Mouse (Mus musculus) kidney, postnatal 0 days (tissue): ENCODE results near the gene Gk5. TPM values are rescaled to one million over a fixed set of nuclear protein-coding genes. Genes with fewer than 3 reads are reported as not detected.
"Not testable (repeated sequence)": the region's sequence is repeated elsewhere in the genome, so short reads cannot be mapped to it uniquely, and the experiment has no call there.

Source experiments
- ATAC-seq: fragments of 200-750 bp; cut with Nextera tagmentation; replicated peaks from 2 replicates; pipeline ENCODE4 v1.8.0; 2017; ENCODE audit warnings: low read depth, moderate number of reproducible peaks, moderate TSS enrichment, moderate library complexity; ENCODE audit not compliant: low FRiP score
- DNase-seq: peaks from one replicate; pipeline ENCODE4 v3.0.0-alpha.2; 2016; ENCODE audit warnings: low spot score
- H3K27ac ChIP-seq: fragments of 300-500 bp; sonication (generic); 2 replicates; pipeline ENCODE4 v1.5.1; 2014; ENCODE audit warnings: mild to moderate bottlenecking
- H3K27me3 ChIP-seq: fragments of 300-500 bp; sonication (generic); 2 replicates; pipeline ENCODE4 v1.6.1; 2014; ENCODE audit warnings: low read length, mixed read lengths; ENCODE audit not compliant: insufficient read depth
- H3K36me3 ChIP-seq: fragments of 300-500 bp; sonication (generic); 2 replicates; pipeline ENCODE4 v1.6.1; 2014; ENCODE audit warnings: low read length, mixed read lengths; ENCODE audit not compliant: insufficient read depth
- H3K4me1 ChIP-seq: fragments of 300-500 bp; sonication (generic); replicated peaks from 2 replicates; pipeline ENCODE4 v1.6.1; 2014; ENCODE audit warnings: antibody characterized with exemption, low read length, mixed read lengths; ENCODE audit not compliant: insufficient read depth
- H3K4me2 ChIP-seq: fragments of 300-500 bp; sonication (generic); 2 replicates; pipeline ENCODE4 v1.6.1; 2014; ENCODE audit warnings: mild to moderate bottlenecking, low read length, moderate library complexity, mixed read lengths
- H3K4me3 ChIP-seq: fragments of 300-500 bp; sonication (generic); replicated peaks from 2 replicates; pipeline ENCODE4 v1.5.1; 2014; ENCODE audit warnings: low read depth, low read length
- H3K9ac ChIP-seq: fragments of 300-500 bp; sonication (generic); 2 replicates; pipeline ENCODE4 v1.6.1; 2014; ENCODE audit warnings: low read depth, low read length
- H3K9me3 ChIP-seq: fragments of 300-500 bp; sonication (generic); replicated peaks from 2 replicates; pipeline ENCODE4 v1.6.1; 2016; ENCODE audit warnings: low read length, inconsistent platforms, mixed read lengths
- CTCF ChIP-seq: IDR thresholded peaks from 2 replicates; pipeline ENCODE4 v1.5.1; 2016; ENCODE audit warnings: antibody characterized with exemption, low read depth, mild to moderate bottlenecking, moderate library complexity
- WGBS: fragments of 180-500 bp; shearing (Covaris S2); extraction: QIAGEN DNeasy Blood & Tissue Kit; methylation state at CpG from one replicate; pipeline ENCODE4 v1.1.7; 2014; 5-methylcytosine and 5-hydroxymethylcytosine counted together
- polyA plus RNA-seq: library from polyadenylated mRNA; unstranded; fragments of >200 nt; fragmentation: Nextera tagmentation; extraction: Ambion mirVana; gene quantifications from 2 replicates; pipeline ENCODE4 v1.2.1, GENCODE M21; 2015

Gene Gk5
- 5.4 and 5.9 TPM in 2 replicates for polyA plus RNA-seq

GRCm38 (mm10) chr9:96118861-96119772, at the start of gene Gk5:
Gene Gk5 (plus strand): TSS chr9:96119362.
- peak; percentile 98 for ATAC-seq
- TF ChIP-seq CTCF = no peak
- no peaks in the 10 kb centered on the region for H3K27me3 ChIP-seq
- peak within 1 kb of the TSS; percentile 42; the same call in 1 of the 2 replicates for H3K27ac ChIP-seq
- no peaks in the 10 kb centered on the region for H3K9me3 ChIP-seq
- no peaks in the 10 kb centered on the region for H3K36me3 ChIP-seq
- WGBS = under 1% methylated on average over 76 of the region's 76 CpGs
- no peaks in the 10 kb centered on the region; the same call in 1 of the 2 replicates for H3K4me1 ChIP-seq
- peak within 1 kb of the TSS; percentile 76 for H3K9ac ChIP-seq
- peak within 1 kb of the TSS; percentile 84 for H3K4me2 ChIP-seq
- peak within 1 kb of the TSS; percentile 71 for H3K4me3 ChIP-seq
- peak; percentile 98 for DNase-seq

- no peaks in the 10 kb centered on the region for H3K9me3 ChIP-seq
- H3K36me3 ChIP-seq = no peaks in the 10 kb centered on the region
- no peak for DNase-seq
- no peak for ATAC-seq
- no peak overlapping the region for H3K4me2 ChIP-seq
- H3K27ac ChIP-seq = no peak overlapping the region
- H3K4me3 ChIP-seq = no peak overlapping the region
- no peaks in the 10 kb centered on the region for H3K27me3 ChIP-seq
- no peak overlapping the region for H3K9ac ChIP-seq
- 90% methylated on average over 13 of the region's 13 CpGs for WGBS
- TF ChIP-seq CTCF = no peak
- no peaks in the 10 kb centered on the region for H3K4me1 ChIP-seq
Measured at GRCm38 (mm10) chr9:96078752-96079315, 40.3 kb upstream of the Gk5 start.

- Histone ChIP-seq H3K9ac (no peak overlapping the region), H3K27me3 (no peaks in the 10 kb centered on the region), H3K27ac (no peak overlapping the region), H3K9me3 (no peaks in the 10 kb centered on the region), H3K4me1 (no peaks in the 10 kb centered on the region), H3K4me3 (no peak overlapping the region), H3K36me3 (no peaks in the 10 kb centered on the region), H3K4me2 (no peak overlapping the region)
- no peak for TF ChIP-seq CTCF
- ATAC-seq = no peak
- WGBS = 92% methylated on average over 6 of the region's 6 CpGs
- DNase-seq = no peak
Measured at GRCm38 (mm10) chr9:96085293-96085692, 33.9 kb upstream of the Gk5 start.

DNA sequence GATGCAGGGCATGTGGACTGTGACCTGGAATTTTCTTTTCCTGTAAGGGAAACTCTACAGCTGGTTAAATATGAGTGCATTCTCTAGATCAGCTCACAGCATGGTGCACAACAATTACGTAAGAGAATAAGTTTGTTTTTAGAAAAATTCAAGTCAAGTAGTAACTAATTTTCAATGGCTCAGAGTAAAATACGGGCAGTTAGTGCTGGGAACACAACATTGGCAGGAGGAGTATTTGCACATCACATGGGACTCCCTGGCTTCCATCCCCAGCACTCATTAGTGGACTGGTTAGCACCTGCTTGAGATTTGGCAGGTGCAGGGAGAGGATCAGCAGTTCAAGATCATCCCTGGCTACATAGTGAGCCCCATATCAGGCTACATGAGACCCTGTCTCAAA, 31.5 kb upstream of the Gk5 start:
- no peak for DNase-seq
- Histone ChIP-seq H3K9me3 (no peaks in the 10 kb centered on the region), H3K27me3 (no peaks in the 10 kb centered on the region), H3K4me3 (no peak overlapping the region), H3K4me2 (no peak overlapping the region), H3K27ac (no peak overlapping the region), H3K4me1 (no peaks in the 10 kb centered on the region), H3K36me3 (no peaks in the 10 kb centered on the region), H3K9ac (no peak overlapping the region)
- WGBS = 87% methylated on average over 2 of the region's 2 CpGs
- no peak for TF ChIP-seq CTCF
- no peak for ATAC-seq

- not testable (repeated sequence) for H3K27me3 ChIP-seq, H3K4me2 ChIP-seq, H3K4me3 ChIP-seq, H3K9me3 ChIP-seq, DNase-seq, H3K9ac ChIP-seq, H3K27ac ChIP-seq, ATAC-seq, H3K36me3 ChIP-seq, H3K4me1 ChIP-seq
- WGBS = 83% methylated on average over 3 of the region's 3 CpGs
Measured at GRCm38 (mm10) chr9:96088456-96088855, 30.7 kb upstream of the Gk5 start.

DNA sequence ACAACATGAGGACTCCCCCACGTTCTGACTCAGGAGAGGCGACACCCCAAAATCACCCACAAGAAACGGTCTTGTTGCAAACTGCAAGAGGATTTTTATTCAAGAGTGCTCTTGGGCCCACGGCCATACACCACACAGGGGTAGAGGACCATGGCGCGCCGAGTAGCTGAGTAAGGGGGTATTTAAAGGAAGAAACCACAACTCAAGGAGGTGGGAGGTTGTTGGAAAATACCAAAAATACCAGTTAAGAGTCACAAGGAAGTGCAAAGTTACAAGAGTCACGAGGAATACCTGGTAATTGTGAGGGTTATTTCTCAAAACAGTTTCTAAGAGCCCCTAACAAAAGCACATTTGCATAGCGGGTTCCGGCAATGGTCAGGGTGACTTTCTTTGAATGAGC, 26.5 kb upstream of the Gk5 start:
- H3K4me1 ChIP-seq, H3K9me3 ChIP-seq, H3K9ac ChIP-seq, H3K4me3 ChIP-seq, ATAC-seq, H3K4me2 ChIP-seq, DNase-seq, H3K27me3 ChIP-seq, H3K27ac ChIP-seq, H3K36me3 ChIP-seq: not testable (repeated sequence)
- 86% methylated on average over 9 of the region's 10 CpGs for WGBS
